Mouse (Mus musculus): ENCODE data around the gene Fam161b. TPM values are rescaled to one million over a fixed set of nuclear protein-coding genes. Genes with fewer than 3 reads are reported as not detected.
"Not testable (repeated sequence)": the region's sequence is repeated elsewhere in the genome, so short reads cannot be mapped to it uniquely, and the experiment has no call there.

Fam161b gene
- polyA plus RNA-seq, 1 experiment from 2014 or later = 3.0 TPM

GRCm38 (mm10) chr12:84371647-84372046 is 10.0 kb upstream of the Fam161b start:
- H3K27ac ChIP-seq = no peak overlapping the region
- WGBS = 91% methylated on average over 5 of the region's 5 CpGs
- no peaks in the 10 kb centered on the region for H3K27me3 ChIP-seq (replicated peaks)
- no peaks in the 10 kb centered on the region for H3K9me3 ChIP-seq
- no peak overlapping the region for H3K4me2 ChIP-seq
- H3K9ac ChIP-seq = no peak overlapping the region
- H3K36me3 ChIP-seq = peaks cover 54% of the 10 kb centered on the region
- no peak for ATAC-seq (ENCODE audit: insufficient read depth, low FRiP score, low read depth)
- H3K4me1 ChIP-seq = no peaks in the 10 kb centered on the region
- no peak overlapping the region for H3K4me3 ChIP-seq (replicated peaks)

GRCm38 (mm10) chr12:84366971-84367370 is 5.3 kb upstream of the Fam161b start:
- Histone ChIP-seq H3K9me3 (no peaks in the 10 kb centered on the region), H3K4me1 (peaks cover 6% of the 10 kb centered on the region; the same call in 1 of the 2 replicates), H3K4me2 (no peak overlapping the region), H3K9ac (no peak overlapping the region), H3K4me3 (replicated peaks) (no peak overlapping the region), H3K27me3 (replicated peaks) (no peaks in the 10 kb centered on the region), H3K36me3 (peaks cover 39% of the 10 kb centered on the region), H3K27ac (no peak overlapping the region)
- WGBS = 65% methylated on average over 9 of the region's 9 CpGs
- no peak for ATAC-seq (ENCODE audit: insufficient read depth, low FRiP score, low read depth)

- 90% methylated on average over 6 of the region's 6 CpGs for WGBS
- H3K27ac ChIP-seq = no peak overlapping the region
- H3K9me3 ChIP-seq = no peaks in the 10 kb centered on the region
- H3K4me2 ChIP-seq = no peak overlapping the region
- no peak overlapping the region for H3K9ac ChIP-seq
- peaks cover 9% of the 10 kb centered on the region; the same call in 1 of the 2 replicates for H3K4me1 ChIP-seq
- no peaks in the 10 kb centered on the region for H3K27me3 ChIP-seq (replicated peaks)
- no peak overlapping the region for H3K4me3 ChIP-seq (replicated peaks)
- peaks cover 21% of the 10 kb centered on the region for H3K36me3 ChIP-seq
- ATAC-seq (ENCODE audit: insufficient read depth, low FRiP score, low read depth) = no peak
Observed at GRCm38 (mm10) chr12:84365137-84365536, 3.5 kb upstream of the Fam161b start.

- no peak overlapping the region for H3K27ac ChIP-seq
- peaks cover 17% of the 10 kb centered on the region; the same call in 1 of the 2 replicates for H3K36me3 ChIP-seq
- H3K27me3 ChIP-seq (replicated peaks) = no peaks in the 10 kb centered on the region
- no peaks in the 10 kb centered on the region for H3K9me3 ChIP-seq
- 81% methylated on average over 9 of the region's 9 CpGs for whole genome bisulfite sequencing
- H3K4me2 ChIP-seq = no peak overlapping the region
- H3K9ac ChIP-seq = no peak overlapping the region
- no peak overlapping the region for H3K4me3 ChIP-seq (replicated peaks)
- no peak for ATAC-seq (ENCODE audit: insufficient read depth, low FRiP score, low read depth)
- peaks cover 9% of the 10 kb centered on the region; the same call in 1 of the 2 replicates for H3K4me1 ChIP-seq
Observed at GRCm38 (mm10) chr12:84364291-84364690, 2.7 kb upstream of the Fam161b start.

- Histone ChIP-seq H3K4me2 (peak overlapping the region; percentile 78), H3K27ac (no peak overlapping the region), H3K36me3 (peaks cover 9% of the 10 kb centered on the region; the same call in 1 of the 2 replicates), H3K9me3 (no peaks in the 10 kb centered on the region), H3K27me3 (replicated peaks) (no peaks in the 10 kb centered on the region), H3K4me3 (replicated peaks) (peak overlapping the region; percentile 99; the same call in 1 of the 2 replicates), H3K4me1 (peaks cover 9% of the 10 kb centered on the region; the same call in 1 of the 2 replicates), H3K9ac (no peak overlapping the region)
- WGBS = 34% methylated on average over 2 of the region's 2 CpGs
- ATAC-seq (ENCODE audit: insufficient read depth, low FRiP score, low read depth) = no peak
Observed at GRCm38 (mm10) chr12:84362872-84363271, 1.2 kb upstream of the Fam161b start.

GRCm38 (mm10) chr12:84358699-84359098 is 2.9 kb downstream of the Fam161b start:
- H3K4me2 ChIP-seq; H3K4me1 ChIP-seq; H3K9ac ChIP-seq; ATAC-seq (ENCODE audit: insufficient read depth, low FRiP score, low read depth); H3K27ac ChIP-seq; H3K36me3 ChIP-seq; H3K27me3 ChIP-seq (replicated peaks); H3K4me3 ChIP-seq (replicated peaks); H3K9me3 ChIP-seq: not testable (repeated sequence)
- 71% methylated on average over 2 of the region's 2 CpGs for WGBS

- H3K36me3 ChIP-seq = peaks cover 20% of the 10 kb centered on the region
- H3K9me3 ChIP-seq = no peaks in the 10 kb centered on the region
- H3K27ac ChIP-seq = no peak overlapping the region
- no peak overlapping the region for H3K4me2 ChIP-seq
- 44% methylated on average over 2 of the region's 2 CpGs for WGBS
- no peaks in the 10 kb centered on the region for H3K4me1 ChIP-seq
- ATAC-seq (ENCODE audit: insufficient read depth, low FRiP score, low read depth) = peak; percentile 60; the same call in 1 of the 2 replicates
- H3K4me3 ChIP-seq (replicated peaks) = no peak overlapping the region
- no peak overlapping the region for H3K9ac ChIP-seq
- no peaks in the 10 kb centered on the region for H3K27me3 ChIP-seq (replicated peaks)
Observed at GRCm38 (mm10) chr12:84347192-84347591, 14.4 kb downstream of the Fam161b start.

GRCm38 (mm10) chr12:84336963-84337625 is 24.5 kb downstream of the Fam161b start:
- H3K9ac ChIP-seq = no peak overlapping the region
- no peaks in the 10 kb centered on the region for H3K27me3 ChIP-seq (replicated peaks)
- no peak overlapping the region for H3K4me2 ChIP-seq
- no peak overlapping the region for H3K4me3 ChIP-seq (replicated peaks)
- 89% methylated on average over 11 of the region's 11 CpGs for WGBS
- H3K36me3 ChIP-seq = peaks cover 52% of the 10 kb centered on the region
- no peak for ATAC-seq (ENCODE audit: insufficient read depth, low FRiP score, low read depth)
- no peaks in the 10 kb centered on the region for H3K9me3 ChIP-seq
- H3K4me1 ChIP-seq = no peaks in the 10 kb centered on the region
- H3K27ac ChIP-seq = no peak overlapping the region

- H3K4me3 ChIP-seq (replicated peaks) = no peak overlapping the region
- no peak overlapping the region for H3K9ac ChIP-seq
- WGBS = 63% methylated on average over 4 of the region's 4 CpGs
- H3K27me3 ChIP-seq (replicated peaks) = no peaks in the 10 kb centered on the region
- H3K4me1 ChIP-seq = no peaks in the 10 kb centered on the region
- no peak overlapping the region for H3K4me2 ChIP-seq
- no peak overlapping the region for H3K27ac ChIP-seq
- no peaks in the 10 kb centered on the region for H3K9me3 ChIP-seq
- ATAC-seq (ENCODE audit: insufficient read depth, low FRiP score, low read depth) = no peak
- peaks cover 27% of the 10 kb centered on the region for H3K36me3 ChIP-seq
Observed at GRCm38 (mm10) chr12:84327111-84327512, 34.5 kb downstream of the Fam161b start.

- H3K9me3 ChIP-seq = no peaks in the 10 kb centered on the region
- no peaks in the 10 kb centered on the region for H3K27me3 ChIP-seq (replicated peaks)
- WGBS = under 1% methylated on average over 76 of the region's 77 CpGs
- peak; percentile 95 for ATAC-seq (ENCODE audit: insufficient read depth, low FRiP score, low read depth)
- peak within 1 kb of the TSS; percentile 67 for H3K4me2 ChIP-seq
- peak within 1 kb of the TSS; percentile 93 for H3K9ac ChIP-seq
- no peaks in the 10 kb centered on the region for H3K36me3 ChIP-seq
- H3K4me1 ChIP-seq = peaks cover 15% of the 10 kb centered on the region
- H3K4me3 ChIP-seq (replicated peaks) = peak within 1 kb of the TSS; percentile 76
- H3K27ac ChIP-seq = peak within 1 kb of the TSS; percentile 98
Observed at GRCm38 (mm10) chr12:84316721-84317621, 44.7 kb downstream of the Fam161b start, which contains the start of gene Zfp410. TSS of gene Zfp410 (plus strand) at chr12:84316852.

- H3K4me2 ChIP-seq = peak overlapping the region; percentile 67
- ATAC-seq (ENCODE audit: insufficient read depth, low FRiP score, low read depth) = no peak
Observed at GRCm38 (mm10) chr12:84316006-84316405, 45.6 kb downstream of the Fam161b start.

GRCm38 (mm10) chr12:84311306-84311705 is 50.3 kb downstream of the Fam161b start:
- no peaks in the 10 kb centered on the region for H3K27me3 ChIP-seq (replicated peaks)
- 0 out of 2 replicates have a peak, but pooled peaks cover 3% of the 10 kb centered on the region for H3K4me1 ChIP-seq
- H3K4me2 ChIP-seq = no peak overlapping the region
- 74% methylated on average over 3 of the region's 5 CpGs for WGBS
- no peak overlapping the region for H3K27ac ChIP-seq
- no peaks in the 10 kb centered on the region for H3K36me3 ChIP-seq
- no peak overlapping the region for H3K4me3 ChIP-seq (replicated peaks)
- no peak for ATAC-seq (ENCODE audit: insufficient read depth, low FRiP score, low read depth)
- no peak overlapping the region for H3K9ac ChIP-seq
- no peaks in the 10 kb centered on the region for H3K9me3 ChIP-seq

More at GRCm38 (mm10) chr12:84316006-84316405, 45.6 kb downstream of the Fam161b start:
- Histone ChIP-seq H3K9me3 (no peaks in the 10 kb centered on the region), H3K36me3 (no peaks in the 10 kb centered on the region), H3K4me1 (peaks cover 12% of the 10 kb centered on the region), H3K4me3 (replicated peaks) (peak overlapping the region; percentile 76), H3K27ac (peak overlapping the region; percentile 98; the same call in 1 of the 2 replicates), H3K27me3 (replicated peaks) (no peaks in the 10 kb centered on the region), H3K9ac (no peak overlapping the region)
- WGBS = 26% methylated on average over 7 of the region's 7 CpGs

Measured in stomach, embryonic 15.5 days (tissue).